Mouse (Mus musculus): Measurements from ENCODE around the gene Gnai3.
A peak's percentile ranks its signal among the peaks of the same experiment; 100 is the strongest.

Gene Gnai3

DNA sequence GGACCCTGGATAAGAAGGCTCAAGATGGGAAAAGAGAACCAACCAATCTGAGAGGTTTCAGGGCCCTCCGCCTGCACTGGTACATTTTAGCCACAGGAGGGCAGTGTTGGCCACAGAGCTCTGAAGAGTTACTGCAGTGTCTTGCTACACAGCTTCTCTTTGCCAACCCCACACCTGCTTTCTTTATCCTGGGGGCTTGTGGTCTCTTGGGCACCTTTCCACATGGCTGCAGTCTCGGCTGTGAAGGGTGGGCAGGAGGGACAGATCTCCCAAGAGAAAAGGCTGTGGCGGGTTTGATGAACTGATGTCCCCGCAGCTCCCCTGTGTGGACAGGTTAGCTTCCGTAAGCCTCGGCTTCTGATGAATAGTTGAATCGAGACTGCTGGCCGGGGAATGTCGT lies 18.9 kb upstream of the Gnai3 start:
- DNase-seq (ENCODE audit: low read depth in 1 of 2, low spot score in 2 of 2): peak; percentile 39 to 65

DNA sequence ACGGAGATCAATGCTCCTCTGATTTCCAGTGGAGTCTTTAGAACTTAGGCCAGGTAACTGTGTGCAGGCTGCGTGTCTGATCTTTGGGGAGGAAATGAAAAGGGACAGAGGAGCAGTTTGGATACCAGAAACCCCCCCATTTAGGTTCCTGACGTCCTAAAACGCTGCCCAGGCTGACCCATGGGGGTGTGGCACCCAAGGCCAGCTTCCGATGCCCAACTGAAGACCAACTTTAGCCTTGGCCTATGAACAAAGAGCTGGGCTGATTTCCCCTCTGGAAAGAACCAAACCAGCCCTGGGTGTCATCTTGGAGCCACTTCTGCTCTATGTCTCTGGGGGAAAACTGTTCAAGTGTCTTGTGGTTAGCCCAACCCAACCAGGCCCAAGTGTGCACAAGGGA lies 18.1 kb upstream of the Gnai3 start:
- no peak for DNase-seq (ENCODE audit: low read depth in 1 of 2, low spot score in 2 of 2)

- no peak for DNase-seq (ENCODE audit: low read depth in 1 of 2, low spot score in 2 of 2)
These were observed 12.6 kb upstream of the Gnai3 start for GRCm38 (mm10) chr3:108158383-108159037.

DNA sequence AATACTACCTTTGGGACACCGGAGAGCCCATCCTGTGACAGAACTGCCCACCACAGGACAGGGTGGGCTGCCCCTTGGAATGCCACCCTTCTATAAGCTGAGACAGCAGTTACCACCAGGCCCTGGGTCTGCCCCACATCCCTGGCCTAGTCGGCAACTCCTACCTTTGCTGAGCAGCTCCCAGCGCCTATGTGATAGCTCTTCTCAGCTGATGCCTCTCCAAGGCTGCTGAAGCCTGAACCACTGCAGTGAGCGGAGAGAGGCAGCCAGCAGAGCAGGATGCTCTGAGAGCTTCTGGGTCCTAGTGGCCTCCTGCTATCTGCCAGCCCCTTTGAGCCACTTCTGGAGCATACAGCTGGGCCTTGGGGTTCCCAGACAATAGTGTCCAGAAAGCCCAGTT lies 8.7 kb upstream of the Gnai3 start, which contains the start of gene Gpr61:
TSS of gene Gpr61 (minus strand) at position 227 of the 400 bp plus-strand sequence.
- no peak for DNase-seq (ENCODE audit: low read depth in 1 of 2, low spot score in 2 of 2)

- DNase-seq (ENCODE audit: low read depth in 1 of 2, low spot score in 2 of 2): no peak
These were observed 6.3 kb upstream of the Gnai3 start for GRCm38 (mm10) chr3:108152290-108152689.

DNA sequence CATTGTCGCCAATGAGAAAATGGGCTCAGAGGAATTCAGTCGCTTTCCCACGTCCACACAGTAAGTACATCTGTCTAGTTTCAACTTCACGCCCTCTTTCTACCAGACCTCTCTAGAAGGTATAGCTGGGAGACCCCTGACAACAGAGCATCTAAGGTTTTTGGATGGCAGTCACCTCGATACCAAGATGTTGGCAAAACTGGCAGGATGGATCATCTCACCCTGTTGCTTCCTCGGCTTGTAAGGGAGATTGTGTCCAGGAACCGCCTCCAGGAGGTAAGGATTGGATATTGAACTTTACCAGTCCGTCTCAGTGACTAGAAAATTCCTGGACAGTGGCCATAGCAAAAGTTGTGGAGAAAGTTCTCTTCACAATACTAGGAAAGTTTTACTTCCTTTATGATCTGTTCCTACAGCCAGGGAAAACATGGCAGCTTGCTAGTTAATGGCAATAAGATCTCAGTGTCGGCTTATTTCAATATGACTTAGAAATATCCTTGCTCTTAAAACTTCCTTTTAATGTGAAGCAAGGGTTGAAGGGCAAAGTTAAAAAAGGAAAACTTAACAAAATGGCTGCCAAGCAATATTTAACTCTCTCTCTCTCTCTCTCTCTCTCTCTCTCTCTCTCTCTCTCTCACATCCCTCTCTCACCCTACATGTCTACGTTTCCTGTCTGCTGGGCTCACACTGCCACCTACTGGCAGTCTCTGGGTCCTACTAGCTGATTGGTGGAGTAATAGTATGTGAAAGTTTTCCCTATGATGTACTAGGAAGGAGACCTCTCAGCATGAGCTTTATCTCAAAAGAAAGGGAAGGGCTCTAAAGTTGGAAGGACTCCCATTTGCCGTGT lies 1.7 kb upstream of the Gnai3 start:
- DNase-seq (ENCODE audit: low read depth in 1 of 2, low spot score in 2 of 2): peak; percentile 37 to 71

GRCm38 (mm10) chr3:108146671-108147070 lies 725 bp upstream of the Gnai3 start:
- DNase-seq (ENCODE audit: low read depth in 1 of 2, low spot score in 2 of 2): no peak

DNA sequence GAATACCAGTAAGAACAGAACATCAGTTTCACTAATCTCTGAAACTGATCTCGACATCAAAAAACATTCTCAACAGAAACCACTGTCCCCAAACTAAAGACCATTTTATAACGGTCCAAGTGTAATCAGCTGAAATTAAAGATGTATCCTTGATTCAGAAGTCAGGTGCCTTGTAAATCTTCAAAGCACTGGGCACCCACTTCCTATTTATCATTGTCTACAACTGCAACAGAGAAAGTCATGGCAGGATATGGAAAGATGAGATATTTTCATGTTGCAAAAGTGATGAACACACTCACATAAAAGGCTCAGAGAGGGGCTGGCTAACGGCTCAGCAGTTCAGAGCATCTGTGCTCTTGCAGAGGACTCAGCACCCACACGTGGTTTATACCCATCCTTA lies 5.2 kb downstream of the Gnai3 start:
- DNase-seq (ENCODE audit: low read depth in 1 of 2, low spot score in 2 of 2): no peak

GRCm38 (mm10) chr3:108139113-108139512 lies 6.8 kb downstream of the Gnai3 start:
- no peak for DNase-seq (ENCODE audit: low read depth in 1 of 2, low spot score in 2 of 2)

DNA sequence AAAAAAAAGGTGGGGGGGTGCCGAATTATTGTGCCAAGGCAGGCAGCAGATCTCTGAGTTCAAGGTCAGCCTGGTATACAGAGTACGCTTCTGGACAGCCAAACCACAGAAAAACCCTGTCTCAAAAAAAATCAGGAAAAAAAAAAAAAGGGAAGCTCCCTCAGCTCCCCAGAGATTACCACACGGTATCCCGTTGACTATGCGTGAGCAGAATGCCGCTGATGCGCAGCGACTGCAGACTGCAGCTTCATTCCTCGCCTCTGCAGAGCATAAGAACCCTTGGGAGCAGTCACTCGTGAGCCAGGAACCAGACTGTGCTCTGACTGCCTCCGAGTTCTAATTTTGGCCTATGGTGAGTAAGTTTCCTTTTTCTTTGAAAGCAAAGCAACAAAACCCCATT lies 11.2 kb downstream of the Gnai3 start:
- DNase-seq (ENCODE audit: low read depth in 1 of 2, low spot score in 2 of 2): no peak

DNA sequence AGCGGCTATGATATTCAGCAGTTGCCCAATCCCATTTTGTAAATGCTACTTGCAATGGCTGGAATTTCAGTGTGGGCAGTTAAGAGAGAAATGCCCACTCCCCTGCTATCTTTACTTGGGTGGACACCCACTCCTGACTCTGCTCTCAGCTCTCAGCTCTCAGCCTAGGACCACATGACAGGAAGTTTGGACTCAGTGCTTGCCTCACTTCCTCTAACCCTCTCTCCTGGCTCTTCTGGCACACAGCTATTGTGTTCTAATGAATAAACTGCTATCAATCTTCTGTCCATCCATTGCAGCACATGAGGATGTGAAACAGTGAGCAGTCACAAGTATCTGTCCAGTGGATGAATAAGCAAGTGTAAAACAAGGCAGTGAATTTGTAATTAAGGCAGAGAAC lies 13.5 kb downstream of the Gnai3 start:
- DNase-seq (ENCODE audit: low read depth in 1 of 2, low spot score in 2 of 2): peak in 1 of 2 experiments; percentile 20

DNA sequence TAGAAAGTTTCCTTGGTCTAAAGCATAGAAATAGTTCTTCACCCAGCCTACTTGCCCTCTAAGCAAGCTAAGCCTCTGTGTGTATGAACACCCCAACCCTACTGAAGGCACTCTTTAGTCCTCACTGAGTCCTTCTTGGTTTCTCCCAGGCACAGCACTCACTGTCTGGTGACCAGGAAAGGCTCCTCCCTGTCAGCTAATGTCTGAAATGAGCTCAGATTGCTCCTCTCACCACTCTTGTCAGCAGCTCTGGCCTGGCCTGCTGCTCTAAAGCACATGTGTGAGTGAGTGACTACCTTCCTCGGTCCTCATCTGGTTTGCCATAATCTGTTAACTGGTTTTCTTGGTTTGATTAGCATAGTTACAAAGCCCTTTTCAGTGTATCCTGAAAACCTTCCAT lies 14.1 kb downstream of the Gnai3 start:
- no peak for DNase-seq (ENCODE audit: low read depth in 1 of 2, low spot score in 2 of 2)

- DNase-seq (ENCODE audit: low read depth in 1 of 2, low spot score in 2 of 2): no peak
These were observed 14.7 kb downstream of the Gnai3 start for GRCm38 (mm10) chr3:108131216-108131615.

- no peak for DNase-seq (ENCODE audit: low read depth in 1 of 2, low spot score in 2 of 2)
These were observed 16.1 kb downstream of the Gnai3 start for GRCm38 (mm10) chr3:108129804-108130203.

DNA sequence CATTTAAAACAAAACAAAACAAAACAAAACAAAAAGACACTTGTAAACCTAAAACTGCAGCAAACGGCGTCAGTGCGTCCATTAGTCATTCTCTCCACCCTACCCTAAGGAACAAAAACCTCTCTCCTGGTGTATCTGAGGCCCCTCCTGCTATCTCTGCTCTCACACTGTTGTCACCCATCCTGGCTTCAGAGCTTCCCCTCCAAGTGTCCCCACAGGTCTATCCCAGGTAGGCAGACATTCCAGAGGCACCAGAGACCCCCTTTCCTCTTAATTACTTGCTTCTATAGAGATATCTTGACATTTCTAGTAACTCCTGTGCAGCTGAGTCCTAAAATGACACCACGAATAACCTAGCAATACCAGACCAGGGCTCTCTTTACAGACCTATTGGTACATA lies 16.6 kb downstream of the Gnai3 start:
- no peak for DNase-seq (ENCODE audit: low read depth in 1 of 2, low spot score in 2 of 2)

- DNase-seq (ENCODE audit: low read depth in 1 of 2, low spot score in 2 of 2): no peak
These were observed 17.4 kb downstream of the Gnai3 start for GRCm38 (mm10) chr3:108128520-108128919.

DNA sequence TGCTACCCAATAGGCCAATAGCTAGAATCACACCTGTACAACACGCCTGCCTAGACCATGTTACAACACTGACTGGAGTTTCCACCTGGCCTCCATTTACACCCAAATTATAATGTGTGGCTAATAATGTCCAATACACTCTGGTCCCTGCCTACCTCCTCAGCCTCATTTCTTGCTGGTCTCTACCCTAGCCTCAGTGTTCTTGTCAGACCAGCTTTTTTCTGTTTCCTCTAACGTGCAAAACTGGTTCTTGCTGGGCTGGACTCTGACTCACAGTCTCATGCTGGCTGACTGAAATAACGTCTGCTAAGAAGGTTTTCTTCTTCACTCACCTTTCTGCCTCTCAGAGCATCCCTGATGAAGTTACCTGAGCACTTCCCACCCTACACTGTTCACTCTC lies 19.6 kb downstream of the Gnai3 start:
- no peak for DNase-seq (ENCODE audit: low read depth in 1 of 2, low spot score in 2 of 2)

GRCm38 (mm10) chr3:108124131-108124530 lies 21.8 kb downstream of the Gnai3 start:
- no peak for DNase-seq (ENCODE audit: low read depth in 1 of 2, low spot score in 2 of 2)

DNA sequence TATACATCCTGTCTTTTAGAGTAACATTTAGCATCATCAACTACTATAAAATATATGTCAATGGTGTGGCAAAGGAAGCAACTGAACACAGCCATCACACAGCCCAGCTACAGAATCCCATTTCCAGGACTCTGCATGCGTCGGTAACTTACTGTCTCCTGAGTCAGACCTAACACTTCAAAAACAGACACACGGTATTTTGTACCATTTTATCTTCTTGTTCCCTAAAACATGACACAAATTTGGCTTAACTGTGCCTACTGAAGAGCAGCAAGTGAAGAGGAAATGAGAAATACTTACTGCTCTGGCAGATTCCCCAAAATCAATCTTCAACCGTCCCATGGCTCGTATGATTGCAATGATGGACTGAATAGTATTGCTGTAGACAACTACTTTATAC lies 22.7 kb downstream of the Gnai3 start:
- no peak for DNase-seq (ENCODE audit: low read depth in 1 of 2, low spot score in 2 of 2)

DNA sequence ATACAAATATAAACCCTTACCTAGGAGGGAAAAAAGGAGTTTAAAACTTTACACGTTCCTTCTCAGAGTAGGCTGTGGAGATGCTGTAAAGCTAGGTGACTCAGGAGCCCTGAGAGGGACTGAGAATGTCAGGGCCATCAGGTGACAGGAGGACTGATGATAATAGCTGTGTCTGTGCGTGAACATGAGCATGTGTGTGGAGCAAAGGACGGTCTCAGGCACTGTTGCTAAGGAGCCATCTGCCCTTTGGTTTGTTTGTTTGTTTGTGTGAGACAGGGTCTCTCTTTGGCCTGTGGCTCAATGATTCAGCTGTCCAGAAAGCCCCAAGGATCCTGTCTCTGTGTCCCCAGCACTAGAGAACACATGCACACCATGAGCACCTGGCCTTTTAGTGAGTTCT lies 24.8 kb downstream of the Gnai3 start:
- DNase-seq (ENCODE audit: low read depth in 1 of 2, low spot score in 2 of 2): no peak

- no peak for DNase-seq (ENCODE audit: low read depth in 1 of 2, low spot score in 2 of 2)
These were observed 28.5 kb downstream of the Gnai3 start for GRCm38 (mm10) chr3:108117465-108117864.

- DNase-seq (ENCODE audit: low read depth in 1 of 2, low spot score in 2 of 2): no peak
These were observed 32.2 kb downstream of the Gnai3 start for GRCm38 (mm10) chr3:108113591-108114289.

All from monocyte, adult 2 months (primary cell).